Mouse (Mus musculus) liver, adult (tissue): ENCODE measurements around the gene Clec11a.

Source experiments
- GATA4 ChIP-seq: IDR thresholded peaks from 2 replicates; pipeline ENCODE4 v1.6.1; 2014; ENCODE audit warnings: mild to moderate bottlenecking, low read length; ENCODE audit not compliant: insufficient replicate concordance

Clec11a gene

GRCm38 (mm10) chr7:44306516-44307240, at the start of gene Clec11a:
Gene Clec11a (minus strand): TSS chr7:44306902.
- TF ChIP-seq GATA4, result no peak

- TF ChIP-seq GATA4, result no peak
These were observed 48.7 kb upstream of the Clec11a start for GRCm38 (mm10) chr7:44355411-44355810.

- TF ChIP-seq GATA4, result no peak
These were observed 47.1 kb upstream of the Clec11a start for GRCm38 (mm10) chr7:44353601-44354340.

- TF ChIP-seq GATA4, result no peak
These were observed 46.3 kb upstream of the Clec11a start for GRCm38 (mm10) chr7:44352750-44353600.

GRCm38 (mm10) chr7:44351881-44352749, 45.4 kb upstream of the Clec11a start:
- no peak for TF ChIP-seq GATA4

- TF ChIP-seq GATA4, result no peak
These were observed 44.4 kb upstream of the Clec11a start for GRCm38 (mm10) chr7:44350957-44351711.

- TF ChIP-seq GATA4, result no peak
These were observed 42.3 kb upstream of the Clec11a start for GRCm38 (mm10) chr7:44349043-44349442.

- TF ChIP-seq GATA4, result no peak
These were observed 37.9 kb upstream of the Clec11a start for GRCm38 (mm10) chr7:44344622-44345021.

- no peak for TF ChIP-seq GATA4
These were observed 36.8 kb upstream of the Clec11a start for GRCm38 (mm10) chr7:44343459-44344015.

- no peak for TF ChIP-seq GATA4
These were observed 35.0 kb upstream of the Clec11a start for GRCm38 (mm10) chr7:44341714-44342113.

- TF ChIP-seq GATA4, result no peak
These were observed 34.4 kb upstream of the Clec11a start for GRCm38 (mm10) chr7:44341119-44341518.

GRCm38 (mm10) chr7:44340226-44340625, 33.5 kb upstream of the Clec11a start:
- no peak for TF ChIP-seq GATA4

GRCm38 (mm10) chr7:44337121-44337849, 30.6 kb upstream of the Clec11a start:
- TF ChIP-seq GATA4, result no peak
